Mouse (Mus musculus) ES-Bruce4 (cell line): Measurements from ENCODE around the gene Pde7b.

Source experiments
- CTCF ChIP-seq: IDR thresholded peaks from one replicate; pipeline ENCODE4 v1.8.1; 2011; ENCODE audit warnings: low read depth, low read length
- POLR2A ChIP-seq: IDR thresholded peaks from one replicate; pipeline ENCODE4 v1.8.1; 2011; ENCODE audit warnings: low read length; ENCODE audit not compliant: insufficient read depth

DNA sequence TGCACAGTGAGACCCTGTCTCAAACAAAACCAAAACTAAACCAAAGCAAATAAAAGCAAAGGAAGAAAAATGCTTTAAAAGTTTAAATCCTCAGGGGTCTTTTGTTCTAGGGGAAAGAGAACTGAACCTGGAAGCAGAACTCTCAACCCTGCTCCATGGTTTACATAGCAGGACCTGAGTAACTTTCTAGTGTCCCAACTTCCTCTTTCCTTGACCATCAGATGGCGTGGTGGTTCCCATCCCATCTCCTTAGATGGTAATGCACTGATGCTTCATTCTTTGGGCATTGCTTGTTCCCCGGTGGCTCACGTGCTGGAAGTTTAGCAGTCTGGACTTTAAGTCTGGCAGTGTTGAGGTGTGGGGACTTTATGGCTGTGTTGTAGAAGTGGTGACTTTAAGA, 343.5 kb downstream of the Pde7b start:
- TF ChIP-seq CTCF = no peak
- no peak for TF ChIP-seq POLR2A
